Mouse (Mus musculus) lung, adult 18-20 months (tissue): ENCODE results near the gene Psmd2.

Source experiments
- DNase-seq, 2 experiments: peaks; one replicate each; pipeline ENCODE4 v3.0.0; 2022; ENCODE audit warnings: mixed read lengths in 2 of 2

Psmd2 gene

GRCm38 (mm10) chr16:20702522-20702893 is 51.1 kb downstream of the Psmd2 start:
- peak; percentile 54 to 58 for DNase-seq

DNA sequence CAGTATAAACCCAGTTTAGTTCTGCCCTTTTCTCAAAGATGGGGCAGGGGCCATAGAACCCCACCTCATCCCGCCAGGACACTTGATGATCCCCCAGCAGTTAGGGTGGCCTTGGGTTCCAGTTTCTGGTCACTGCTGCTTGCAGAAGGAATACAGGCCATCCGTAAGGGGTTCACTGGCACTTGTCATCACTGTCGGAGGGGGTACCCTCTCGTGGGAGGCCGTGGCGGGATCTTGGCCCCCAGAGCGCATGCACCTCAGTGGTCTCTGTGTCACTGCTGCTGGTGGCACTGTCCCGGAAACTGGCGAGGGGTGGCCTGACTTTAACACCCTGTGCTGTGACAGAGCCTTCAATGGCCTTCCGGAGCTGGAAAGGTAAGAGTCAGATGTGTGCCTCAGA is 51.6 kb downstream of the Psmd2 start:
- no peak for DNase-seq

- no peak for DNase-seq
These were observed 52.4 kb downstream of the Psmd2 start for GRCm38 (mm10) chr16:20703699-20704400.

- DNase-seq: no peak
These were observed 54.3 kb downstream of the Psmd2 start for GRCm38 (mm10) chr16:20705786-20706185.

GRCm38 (mm10) chr16:20706407-20707055 is 55.1 kb downstream of the Psmd2 start:
- no peak for DNase-seq

DNA sequence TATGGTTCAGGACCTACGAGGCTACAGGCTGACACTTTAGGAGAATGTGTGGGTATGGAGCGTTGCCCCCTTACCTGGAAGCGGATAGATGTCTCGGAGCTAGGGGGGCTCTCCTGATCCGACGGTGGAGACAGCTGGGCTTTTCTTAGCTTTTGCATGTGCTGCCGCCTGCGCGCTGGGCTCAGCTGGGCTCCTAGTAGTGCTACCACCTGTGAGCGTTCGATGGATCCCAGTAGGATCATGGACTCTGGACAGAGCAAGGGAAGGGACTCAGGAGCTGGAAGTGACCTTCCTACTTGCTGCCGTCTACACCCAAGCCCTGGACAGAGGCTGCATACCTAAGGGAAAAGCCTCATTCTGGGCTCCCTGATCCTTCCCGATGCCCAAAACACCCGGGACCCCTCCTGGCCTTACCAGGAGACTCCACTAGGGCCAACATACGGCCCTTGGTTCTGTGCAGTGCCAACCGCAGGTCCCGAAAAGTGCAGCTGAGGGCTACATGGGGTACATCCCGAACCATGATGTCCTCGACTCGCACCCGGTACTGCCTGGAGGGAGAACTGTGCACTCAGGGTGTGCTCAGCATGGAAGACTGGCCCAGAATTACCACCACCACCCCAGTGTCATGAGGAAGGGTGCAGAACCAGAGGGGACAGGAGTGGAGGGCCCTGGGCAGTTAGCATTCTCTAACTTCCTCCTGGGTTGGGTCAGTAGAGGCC is 56.9 kb downstream of the Psmd2 start:
- no peak for DNase-seq

DNA sequence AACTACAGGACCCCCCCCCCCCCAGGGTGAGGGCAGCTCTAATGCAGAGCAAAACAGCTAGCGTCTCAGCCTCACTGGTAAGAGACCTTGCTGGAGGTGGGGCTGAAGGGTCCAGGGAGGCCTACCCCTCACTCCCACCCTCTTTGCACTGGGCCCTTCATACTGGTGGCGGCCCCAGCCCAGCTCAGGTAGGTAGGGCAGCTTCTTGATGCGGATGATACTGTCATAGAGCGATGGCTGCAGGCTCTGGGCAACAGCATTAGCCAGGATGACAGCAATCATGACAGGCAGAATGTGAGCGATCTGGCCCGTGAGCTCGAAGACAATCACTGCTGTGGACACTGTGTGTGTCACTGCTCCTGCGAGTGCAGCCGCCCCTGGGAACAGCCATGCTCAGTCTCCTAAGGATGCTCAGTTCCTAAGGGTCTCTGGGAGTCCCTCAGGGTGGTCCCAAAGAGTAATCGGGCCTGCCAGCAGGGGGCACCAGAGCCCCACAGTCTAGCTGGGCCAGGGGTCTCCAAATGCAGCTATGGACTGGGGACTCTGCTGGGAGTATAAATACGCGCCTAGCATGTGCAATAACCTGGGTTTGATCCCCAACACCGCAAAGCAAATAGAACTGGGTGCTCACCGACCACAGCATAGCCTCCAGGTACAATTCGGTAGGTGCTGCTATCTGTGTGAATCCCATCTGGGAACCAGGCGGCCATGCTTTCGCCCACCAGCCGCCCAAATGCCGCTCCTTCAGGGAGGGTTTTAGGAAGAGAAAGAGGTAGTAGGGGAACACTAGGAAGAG is 57.7 kb downstream of the Psmd2 start:
- DNase-seq: no peak

DNA sequence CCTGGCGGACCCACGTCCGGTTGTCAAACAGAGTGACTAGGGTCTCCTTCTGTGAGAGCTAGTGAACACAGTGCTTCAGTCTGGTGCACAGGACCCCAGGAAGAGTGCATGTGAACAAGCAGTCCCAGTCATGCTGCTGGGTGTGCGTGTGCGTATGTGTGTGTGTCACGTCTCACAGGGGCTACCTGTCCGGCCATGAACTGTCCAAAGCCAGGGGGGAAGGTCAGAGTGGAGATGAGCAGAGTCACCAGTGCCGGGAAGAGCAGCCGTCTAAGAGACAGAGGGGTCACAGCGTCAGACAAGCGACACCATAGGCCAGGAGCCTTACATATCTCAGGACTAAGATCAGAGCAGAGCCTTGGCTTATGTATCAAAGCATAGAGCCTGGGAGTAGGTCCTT is 58.9 kb downstream of the Psmd2 start:
- no peak for DNase-seq

GRCm38 (mm10) chr16:20710810-20711209 is 59.4 kb downstream of the Psmd2 start:
- DNase-seq: no peak

DNA sequence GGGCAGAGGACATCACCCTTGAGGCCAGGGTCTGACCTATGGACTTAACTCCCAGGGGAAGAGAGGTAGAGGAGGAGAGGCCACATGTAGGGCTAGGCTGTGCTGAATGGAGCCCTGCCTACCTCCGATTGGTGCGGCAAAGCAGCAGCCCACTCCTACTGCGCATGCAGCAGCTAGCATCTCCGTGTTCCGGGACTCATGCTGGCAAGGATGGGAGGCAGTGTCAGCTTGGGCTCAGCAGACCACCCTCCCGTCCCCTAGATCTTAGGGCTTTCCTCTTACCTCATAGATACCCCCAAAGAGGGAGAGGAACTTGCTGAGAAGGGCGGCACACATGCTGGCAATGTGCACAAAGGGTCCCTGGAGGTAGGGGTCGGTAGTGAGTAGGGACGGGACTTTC is 60.7 kb downstream of the Psmd2 start:
- DNase-seq: no peak

DNA sequence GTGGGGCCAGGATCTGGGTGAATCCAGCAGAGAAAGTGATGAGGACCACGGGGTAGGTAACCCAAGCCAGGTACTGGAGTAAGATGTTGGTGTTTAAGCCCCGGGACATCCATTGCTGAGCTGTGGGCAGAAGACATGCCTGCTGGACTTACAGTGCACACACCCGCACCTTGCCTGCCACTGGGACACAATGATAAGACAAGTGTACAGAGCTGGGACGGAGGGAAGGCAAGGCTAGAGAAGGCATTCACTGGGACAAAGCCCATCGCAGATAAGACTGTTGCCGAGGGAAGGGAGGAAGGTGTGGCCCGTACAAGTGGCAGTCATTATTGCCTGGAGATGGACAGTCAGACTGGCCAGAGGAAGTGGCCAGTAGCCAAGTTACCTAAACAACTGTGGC is 61.4 kb downstream of the Psmd2 start:
- no peak for DNase-seq
